Mouse (Mus musculus) hindbrain, postnatal 0 days (tissue): ENCODE data around the gene Usp7. TPM values are rescaled to one million over a fixed set of nuclear protein-coding genes. Genes with fewer than 3 reads are reported as not detected.
A peak's percentile ranks its signal among the peaks of the same experiment; 100 is the strongest.

Experiments
- ATAC-seq: fragments of 200-750 bp; cut with Nextera tagmentation; 2 replicates; pipeline ENCODE4 v1.8.0; 2017; ENCODE audit warnings: mild to moderate bottlenecking, moderate TSS enrichment, moderate library complexity
- DNase-seq: peaks from one replicate; pipeline ENCODE4 v3.0.0-alpha.2; 2015; ENCODE audit warnings: low spot score
- H3K27ac ChIP-seq: fragments of 300-500 bp; sonication (generic); 2 replicates; pipeline ENCODE4 v1.5.1; 2014; ENCODE audit warnings: mild to moderate bottlenecking
- H3K27me3 ChIP-seq: fragments of 300-500 bp; sonication (generic); 2 replicates; pipeline ENCODE4 v1.6.1; 2014; ENCODE audit warnings: low read length, mixed read lengths; ENCODE audit not compliant: insufficient read depth
- H3K36me3 ChIP-seq: fragments of 300-500 bp; sonication (generic); 2 replicates; pipeline ENCODE4 v1.6.1; 2014; ENCODE audit warnings: low read length, mixed read lengths; ENCODE audit not compliant: insufficient read depth
- H3K4me1 ChIP-seq: fragments of 300-500 bp; sonication (generic); 2 replicates; pipeline ENCODE4 v1.6.1; 2014; ENCODE audit warnings: antibody characterized with exemption, low read length, mixed read lengths; ENCODE audit not compliant: insufficient read depth
- H3K4me2 ChIP-seq: fragments of 300-500 bp; sonication (generic); 2 replicates; pipeline ENCODE4 v1.6.1; 2014; ENCODE audit warnings: low read depth, mild to moderate bottlenecking, low read length, moderate library complexity, mixed read lengths
- H3K4me3 ChIP-seq: fragments of 300-500 bp; sonication (generic); 2 replicates; pipeline ENCODE4 v1.5.1; 2014; ENCODE audit warnings: low read length
- H3K9ac ChIP-seq: fragments of 300-500 bp; sonication (generic); replicated peaks from 2 replicates; pipeline ENCODE4 v1.6.1; 2014; ENCODE audit warnings: mild to moderate bottlenecking, low read length, moderate library complexity, mixed read lengths
- H3K9me3 ChIP-seq: fragments of 300-500 bp; sonication (generic); 2 replicates; pipeline ENCODE4 v1.6.1; 2016; ENCODE audit warnings: low read length, mixed read lengths
- CTCF ChIP-seq: IDR thresholded peaks from 2 replicates; pipeline ENCODE4 v1.5.1; 2016; ENCODE audit warnings: antibody characterized with exemption, control low read depth, low read depth
- WGBS: fragments of 180-500 bp; shearing (Covaris S2); extraction: QIAGEN DNeasy Blood & Tissue Kit; methylation state at CpG from one replicate; pipeline ENCODE4 v1.1.7; 2014; 5-methylcytosine and 5-hydroxymethylcytosine counted together
- polyA plus RNA-seq: library from polyadenylated mRNA; unstranded; fragments of >200 nt; fragmentation: Nextera tagmentation; extraction: Ambion mirVana; gene quantifications from 2 replicates; pipeline ENCODE4 v1.2.1, GENCODE M21; 2015
- total RNA-seq: library from RNA; depleted of rRNA; stranded (reverse); fragments of >200 nt; gene quantifications from 2 replicates; pipeline ENCODE4 v1.2.3, GENCODE M21; 2014

Usp7 gene
- total and polyA plus RNA-seq, 2 experiments from 2014 or later = 18.9 to 83.7 TPM

DNA sequence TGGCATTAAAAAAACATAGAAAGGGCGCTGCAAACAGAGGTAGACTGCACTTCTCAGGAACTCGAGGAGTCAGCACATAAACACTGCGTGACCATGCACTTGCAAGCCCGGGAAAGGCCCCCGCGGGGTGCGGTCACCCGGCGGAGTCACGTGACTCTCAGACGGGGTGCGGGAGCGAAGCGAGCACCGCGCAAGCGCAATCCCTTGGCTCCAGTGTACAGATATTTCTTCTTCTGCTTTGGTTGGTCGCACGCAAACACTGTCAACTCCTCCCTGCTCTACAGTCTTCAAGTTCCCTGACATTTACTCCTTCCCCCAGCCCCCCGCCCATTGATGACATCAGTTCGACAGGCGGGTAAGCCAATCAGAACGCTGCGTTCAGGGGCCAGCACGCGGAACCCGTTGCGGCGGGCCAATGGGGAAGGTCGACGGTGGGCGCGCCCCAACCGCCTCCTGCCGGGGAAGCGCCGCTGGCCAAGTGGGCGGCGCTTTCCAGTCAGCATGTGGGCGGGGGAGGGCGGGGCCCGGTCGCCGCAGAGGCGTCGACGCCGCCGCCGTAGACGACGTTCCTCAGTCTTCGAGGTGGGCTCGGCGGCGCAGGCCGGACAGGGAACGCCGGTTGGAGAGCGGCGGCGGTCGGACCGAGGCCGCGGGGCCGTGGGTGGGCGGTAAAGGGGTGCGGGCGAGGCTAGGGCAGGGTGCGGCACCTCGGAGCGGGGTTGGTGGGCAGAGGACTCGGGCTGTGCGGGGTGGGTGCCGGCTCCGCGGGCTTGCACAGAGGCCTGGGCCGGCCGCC is 37.7 kb upstream of the Usp7 start, which contains the start of gene 1810013L24Rik:
Gene 1810013L24Rik, plus strand, starts transcription at position 537 of the 796 bp plus-strand sequence.
- Histone ChIP-seq H3K27ac (peak within 1 kb of the TSS; percentile 98), H3K4me3 (peak within 1 kb of the TSS; percentile 100), H3K9me3 (no peaks in the 10 kb centered on the region), H3K36me3 (0 out of 2 replicates have a peak, but pooled peaks cover 3% of the 10 kb centered on the region), H3K27me3 (no peaks in the 10 kb centered on the region), H3K4me2 (peak within 1 kb of the TSS; percentile 92), H3K4me1 (peaks cover 7% of the 10 kb centered on the region), H3K9ac (peak within 1 kb of the TSS; percentile 100)
- under 1% methylated on average over 77 of the region's 80 CpGs for WGBS
- peak; percentile 98 for ATAC-seq
- TF ChIP-seq CTCF = no peak
- peak; percentile 99 for DNase-seq

DNA sequence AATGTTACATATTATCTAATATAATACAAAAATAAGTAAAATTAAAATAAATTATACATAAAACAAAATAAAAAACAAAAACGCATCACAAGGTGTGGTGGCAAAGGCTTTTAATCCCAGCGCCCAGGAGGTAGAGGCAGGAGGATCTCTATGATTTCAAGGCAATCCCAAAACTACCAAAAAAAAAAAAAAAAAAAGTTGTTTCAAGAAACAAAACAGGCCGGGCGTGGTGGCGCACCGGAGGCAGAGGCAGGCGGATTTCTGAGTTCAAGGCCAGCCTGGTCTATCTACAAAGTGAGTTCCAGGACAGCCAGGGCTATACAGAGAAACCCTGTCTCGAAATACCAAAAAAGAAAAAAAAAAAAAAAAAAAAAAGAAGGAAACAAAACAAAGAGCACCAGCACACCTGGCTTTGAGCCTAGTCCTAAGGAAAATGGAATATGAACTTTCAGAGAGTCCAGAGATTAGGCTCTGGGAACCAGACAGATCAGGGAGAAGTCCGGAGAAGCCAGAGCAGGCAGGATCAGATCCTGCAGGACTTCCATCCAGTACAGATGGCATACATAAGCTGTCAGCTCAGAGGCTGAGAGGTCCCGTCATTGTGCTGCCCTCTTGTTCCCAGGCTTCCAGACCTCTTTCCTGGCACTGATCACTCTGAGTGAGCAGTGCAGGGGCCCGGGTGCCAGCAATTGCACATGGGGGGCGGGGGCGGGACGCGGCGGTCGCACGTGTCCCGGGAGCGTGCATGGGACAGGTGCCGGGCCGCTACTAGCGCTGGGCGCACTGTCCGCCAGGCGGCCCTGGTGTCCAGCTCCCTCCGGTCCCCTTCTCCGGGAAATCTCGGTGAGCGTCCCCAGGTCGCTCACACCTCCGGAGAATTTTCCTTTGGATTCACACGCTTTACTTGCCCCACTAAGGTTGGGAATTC is 36.8 kb upstream of the Usp7 start:
- peak overlapping the region; percentile 57 for H3K9ac ChIP-seq
- peak; percentile 76 for DNase-seq
- H3K4me3 ChIP-seq = peak overlapping the region; percentile 100
- 0 out of 2 replicates have a peak, but pooled peaks cover 3% of the 10 kb centered on the region for H3K36me3 ChIP-seq
- H3K4me1 ChIP-seq = peaks cover 6% of the 10 kb centered on the region
- H3K27me3 ChIP-seq = no peaks in the 10 kb centered on the region
- ATAC-seq = peak; percentile 65
- H3K27ac ChIP-seq = peak overlapping the region; percentile 98
- H3K4me2 ChIP-seq = peak overlapping the region; percentile 92
- peak; percentile 42; the same call in 1 of the 2 replicates for TF ChIP-seq CTCF
- 10% methylated on average over 33 of the region's 33 CpGs for WGBS
- no peaks in the 10 kb centered on the region for H3K9me3 ChIP-seq

DNA sequence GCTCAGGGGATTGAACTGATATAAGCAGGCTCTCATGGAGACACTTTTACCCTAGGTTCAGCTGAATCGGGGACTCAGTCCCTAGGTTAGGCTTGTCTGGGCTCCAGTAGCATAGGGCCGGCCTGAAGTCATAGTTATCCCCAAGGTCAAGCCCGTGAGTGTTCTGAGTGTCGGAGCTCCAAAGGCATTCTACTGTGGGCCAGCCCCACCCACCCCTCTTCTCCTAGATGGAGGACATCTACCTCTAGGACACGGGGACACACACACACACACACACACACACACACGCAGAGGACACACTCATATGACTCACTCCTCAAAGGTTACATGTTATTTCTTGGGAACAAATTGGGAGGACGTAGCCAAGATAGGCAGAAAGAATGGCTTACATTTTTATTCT is 35.3 kb upstream of the Usp7 start:
- H3K4me3 ChIP-seq = no peak overlapping the region
- no peaks in the 10 kb centered on the region for H3K9me3 ChIP-seq
- no peak overlapping the region for H3K9ac ChIP-seq
- H3K4me2 ChIP-seq = no peak overlapping the region
- no peaks in the 10 kb centered on the region for H3K27me3 ChIP-seq
- H3K27ac ChIP-seq = no peak overlapping the region
- ATAC-seq = no peak
- no peaks in the 10 kb centered on the region; the same call in 1 of the 2 replicates for H3K4me1 ChIP-seq
- no peaks in the 10 kb centered on the region for H3K36me3 ChIP-seq
- WGBS = 90% methylated on average over 7 of the region's 7 CpGs
- TF ChIP-seq CTCF = no peak
- DNase-seq = no peak

- no peak overlapping the region for H3K4me3 ChIP-seq
- ATAC-seq = no peak
- no peak for TF ChIP-seq CTCF
- H3K9me3 ChIP-seq = no peaks in the 10 kb centered on the region
- no peak overlapping the region for H3K9ac ChIP-seq
- no peaks in the 10 kb centered on the region for H3K27me3 ChIP-seq
- no peaks in the 10 kb centered on the region for H3K4me1 ChIP-seq
- 77% methylated on average over 2 of the region's 2 CpGs for WGBS
- H3K27ac ChIP-seq = no peak overlapping the region
- DNase-seq = peak; percentile 25
- no peak overlapping the region for H3K4me2 ChIP-seq
- H3K36me3 ChIP-seq = no peaks in the 10 kb centered on the region
Measured at GRCm38 (mm10) chr16:8823661-8824060, 31.6 kb upstream of the Usp7 start.

- 86% methylated on average over 4 of the region's 4 CpGs for WGBS
Measured at GRCm38 (mm10) chr16:8822586-8822985, 30.5 kb upstream of the Usp7 start.

DNA sequence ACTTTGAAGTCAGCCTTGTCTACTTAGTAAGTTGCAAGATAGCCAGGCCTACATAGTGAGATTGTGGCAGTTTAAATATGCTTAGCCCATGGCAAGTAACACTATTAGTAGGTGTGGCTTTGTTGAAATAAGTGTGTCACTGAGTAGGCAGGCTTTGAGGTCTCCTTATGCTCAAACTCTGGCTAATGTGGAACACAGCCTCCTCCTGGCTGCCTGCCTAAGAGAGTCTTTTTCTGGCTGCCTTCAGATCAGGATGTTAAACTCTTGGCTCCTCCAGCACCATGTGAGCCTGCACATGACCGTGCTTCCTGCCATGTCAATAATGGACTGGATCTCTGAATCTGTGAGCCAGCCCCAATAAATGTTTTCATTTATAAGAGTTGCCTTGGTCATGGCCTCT is 29.3 kb upstream of the Usp7 start:
- no peak for ATAC-seq
- Histone ChIP-seq H3K27me3 (no peaks in the 10 kb centered on the region), H3K4me2 (no peak overlapping the region), H3K36me3 (no peaks in the 10 kb centered on the region), H3K9me3 (no peaks in the 10 kb centered on the region), H3K4me1 (no peaks in the 10 kb centered on the region), H3K27ac (no peak overlapping the region), H3K4me3 (no peak overlapping the region), H3K9ac (no peak overlapping the region)
- no peak for TF ChIP-seq CTCF
- peak; percentile 15 for DNase-seq
- WGBS = 43% methylated on average over 1 of the region's 1 CpGs

More at GRCm38 (mm10) chr16:8822586-8822985, 30.5 kb upstream of the Usp7 start:
- H3K9ac ChIP-seq = no peak overlapping the region
- no peaks in the 10 kb centered on the region for H3K27me3 ChIP-seq
- H3K9me3 ChIP-seq = no peaks in the 10 kb centered on the region
- no peaks in the 10 kb centered on the region for H3K36me3 ChIP-seq
- no peaks in the 10 kb centered on the region for H3K4me1 ChIP-seq
- ATAC-seq = no peak
- no peak for DNase-seq
- no peak overlapping the region for H3K4me2 ChIP-seq
- TF ChIP-seq CTCF = no peak
- no peak overlapping the region for H3K4me3 ChIP-seq
- H3K27ac ChIP-seq = no peak overlapping the region
